Mouse (Mus musculus): Measurements from ENCODE around the gene Mocs1. TPM values are rescaled to one million over a fixed set of nuclear protein-coding genes. Genes with fewer than 3 reads are reported as not detected.
"Not testable (repeated sequence)": the region's sequence is repeated elsewhere in the genome, so short reads cannot be mapped to it uniquely, and the experiment has no call there.

Mocs1 gene
- total RNA-seq, 2 experiments from 2014 or later: 24.3 to 56.6 TPM

- ATAC-seq (ENCODE audit: poor library complexity, severe bottlenecking): no peak
Observed at GRCm38 (mm10) chr17:49431176-49431575, 3.0 kb downstream of the Mocs1 start.

GRCm38 (mm10) chr17:49432071-49432711 is 4.0 kb downstream of the Mocs1 start:
- ATAC-seq (ENCODE audit: poor library complexity, severe bottlenecking): 0 out of 2 replicates have a peak, but pooled peaks have one; percentile 3

- no peak for ATAC-seq (ENCODE audit: poor library complexity, severe bottlenecking)
Observed at GRCm38 (mm10) chr17:49433071-49433470, 4.9 kb downstream of the Mocs1 start.

GRCm38 (mm10) chr17:49434236-49434635 is 6.1 kb downstream of the Mocs1 start:
- ATAC-seq (ENCODE audit: poor library complexity, severe bottlenecking): no peak

GRCm38 (mm10) chr17:49435081-49435480 is 6.9 kb downstream of the Mocs1 start:
- peak; percentile 72 for ATAC-seq (ENCODE audit: poor library complexity, severe bottlenecking)

- 0 out of 2 replicates have a peak, but pooled peaks have one; percentile 23 for ATAC-seq (ENCODE audit: poor library complexity, severe bottlenecking)
Observed at GRCm38 (mm10) chr17:49436631-49437030, 8.5 kb downstream of the Mocs1 start.

- not testable (repeated sequence) for ATAC-seq (ENCODE audit: poor library complexity, severe bottlenecking)
Observed at GRCm38 (mm10) chr17:49437306-49437705, 9.1 kb downstream of the Mocs1 start.

- ATAC-seq (ENCODE audit: poor library complexity, severe bottlenecking): no peak
Observed at GRCm38 (mm10) chr17:49438822-49439574, 10.8 kb downstream of the Mocs1 start.

- ATAC-seq (ENCODE audit: poor library complexity, severe bottlenecking): no peak
Observed at GRCm38 (mm10) chr17:49439706-49440105, 11.5 kb downstream of the Mocs1 start.

- ATAC-seq (ENCODE audit: poor library complexity, severe bottlenecking): no peak
Observed at GRCm38 (mm10) chr17:49440331-49441130, 12.4 kb downstream of the Mocs1 start.

GRCm38 (mm10) chr17:49442841-49443240 is 14.7 kb downstream of the Mocs1 start:
- ATAC-seq (ENCODE audit: poor library complexity, severe bottlenecking): not testable (repeated sequence)

- ATAC-seq (ENCODE audit: poor library complexity, severe bottlenecking): no peak
Observed at GRCm38 (mm10) chr17:49448570-49449229, 20.5 kb downstream of the Mocs1 start.

- ATAC-seq (ENCODE audit: poor library complexity, severe bottlenecking): no peak
Observed at GRCm38 (mm10) chr17:49449230-49449608, 21.1 kb downstream of the Mocs1 start.

- ATAC-seq (ENCODE audit: poor library complexity, severe bottlenecking): no peak
Observed at GRCm38 (mm10) chr17:49450922-49451321, 22.8 kb downstream of the Mocs1 start.

GRCm38 (mm10) chr17:49456334-49456733 is 28.2 kb downstream of the Mocs1 start:
- ATAC-seq (ENCODE audit: poor library complexity, severe bottlenecking): no peak

- ATAC-seq (ENCODE audit: poor library complexity, severe bottlenecking): 0 out of 2 replicates have a peak, but pooled peaks have one; percentile 20
Observed at GRCm38 (mm10) chr17:49457833-49458232, 29.7 kb downstream of the Mocs1 start.

GRCm38 (mm10) chr17:49458386-49458785 is 30.2 kb downstream of the Mocs1 start:
- no peak for ATAC-seq (ENCODE audit: poor library complexity, severe bottlenecking)

GRCm38 (mm10) chr17:49464884-49465283 is 36.7 kb downstream of the Mocs1 start:
- ATAC-seq (ENCODE audit: poor library complexity, severe bottlenecking): no peak

GRCm38 (mm10) chr17:49468223-49468622 is 40.1 kb downstream of the Mocs1 start:
- peak; percentile 72; the same call in 1 of the 2 replicates for ATAC-seq (ENCODE audit: poor library complexity, severe bottlenecking)

- ATAC-seq (ENCODE audit: poor library complexity, severe bottlenecking): no peak
Observed at GRCm38 (mm10) chr17:49472626-49473025, 44.5 kb downstream of the Mocs1 start.

GRCm38 (mm10) chr17:49474051-49474450 is 45.9 kb downstream of the Mocs1 start:
- ATAC-seq (ENCODE audit: poor library complexity, severe bottlenecking): no peak
